Mouse (Mus musculus): ENCODE data around the gene Fbxl21.

Fbxl21 gene

DNA sequence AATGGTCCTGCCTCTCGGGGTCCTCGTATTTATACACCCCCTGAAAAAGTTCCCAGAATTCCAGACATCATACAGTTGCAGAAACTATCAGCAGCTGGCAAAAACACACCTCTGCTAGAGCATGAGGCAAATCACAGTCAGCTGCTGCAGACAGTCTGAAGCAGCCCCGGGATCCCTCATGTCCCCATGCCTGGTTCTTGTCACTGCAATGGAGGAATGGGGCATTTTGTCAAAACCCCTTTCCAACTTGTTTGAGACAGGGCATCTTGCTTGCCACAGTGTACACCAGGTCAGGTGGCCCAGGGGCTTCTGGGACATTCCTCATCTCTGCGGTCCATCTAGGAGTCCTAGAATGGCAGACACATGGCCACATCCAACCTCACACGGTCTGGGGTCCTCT is 12.7 kb downstream of the Fbxl21 start:
- DNase-seq (ENCODE audit: low read depth, low spot score): no peak

DNA sequence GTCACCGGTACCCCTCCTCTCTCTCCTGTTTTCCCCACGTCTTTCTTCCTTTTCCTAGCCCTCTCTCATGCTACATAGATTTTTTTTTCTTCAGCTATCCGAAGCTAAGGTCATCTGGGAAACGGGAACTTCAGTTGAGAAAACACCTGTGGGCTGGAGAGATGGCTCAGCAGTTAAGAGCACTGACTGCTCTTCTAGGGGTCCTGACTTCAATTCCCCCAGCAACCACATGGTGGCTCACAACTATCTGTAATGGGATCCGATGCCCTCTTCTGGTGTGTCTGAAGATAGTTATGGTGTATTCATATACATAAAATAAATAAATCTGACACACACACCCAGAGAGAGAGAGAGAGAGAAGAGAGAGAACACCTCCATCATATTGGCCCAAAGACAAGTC is 13.3 kb downstream of the Fbxl21 start:
- no peak for DNase-seq (ENCODE audit: low read depth, low spot score)

DNA sequence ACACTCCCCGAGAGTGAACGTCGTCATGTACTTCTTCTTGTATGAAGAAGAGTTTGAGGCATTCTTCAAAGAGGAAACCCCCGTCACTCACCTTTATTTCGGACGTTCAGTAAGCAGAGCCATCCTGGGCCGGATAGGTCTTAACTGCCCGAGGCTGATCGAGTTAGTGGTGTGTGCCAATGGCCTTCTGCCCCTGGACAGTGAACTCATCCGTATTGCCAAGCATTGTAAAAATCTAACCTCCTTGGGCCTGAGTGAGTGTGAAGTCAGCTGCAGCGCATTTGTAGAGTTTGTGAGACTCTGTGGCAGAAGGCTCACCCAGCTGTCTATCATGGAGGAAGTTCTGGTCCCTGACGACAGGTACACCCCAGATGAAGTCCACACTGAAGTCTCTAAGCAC is 14.8 kb downstream of the Fbxl21 start:
- no peak for DNase-seq (ENCODE audit: low read depth, low spot score)

DNA sequence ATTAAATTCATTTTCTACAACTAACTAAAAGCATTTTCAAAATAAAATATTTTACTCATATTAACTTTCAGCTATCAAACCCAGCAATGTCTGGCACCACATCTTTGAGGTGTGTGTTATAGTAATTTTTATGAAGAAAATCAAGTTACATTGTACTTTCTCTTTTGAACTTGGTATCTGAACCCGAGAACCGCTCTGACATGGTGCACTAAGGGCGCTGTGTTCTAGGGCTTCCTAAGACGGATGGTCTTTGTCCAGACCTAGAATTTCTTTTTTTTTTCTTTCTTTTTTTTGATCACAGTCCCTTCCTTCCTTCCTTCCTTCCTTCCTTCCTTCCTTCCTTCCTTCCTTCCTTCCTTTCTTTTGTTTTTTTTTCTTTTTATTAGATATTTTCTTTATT is 17.6 kb downstream of the Fbxl21 start:
- DNase-seq (ENCODE audit: low read depth, low spot score): no peak

DNA sequence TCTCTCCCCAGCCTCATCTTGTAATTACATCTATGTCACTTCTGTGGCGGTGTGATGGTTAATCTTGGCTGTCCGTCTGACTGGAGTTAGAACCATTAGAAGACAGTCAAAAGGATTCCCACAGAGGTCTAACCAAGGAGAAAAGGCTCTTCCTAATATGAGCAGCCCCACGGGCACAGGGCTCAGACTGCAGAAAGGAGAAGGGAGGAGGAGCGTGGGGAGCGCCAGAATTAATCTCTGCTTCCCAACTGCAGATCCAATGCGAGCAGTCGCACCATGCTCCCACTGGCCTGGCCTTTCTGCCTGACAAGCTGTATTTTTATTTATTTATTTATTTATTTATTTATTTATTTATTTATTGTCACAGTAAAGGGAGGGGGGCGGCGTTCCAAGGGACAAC is 21.5 kb downstream of the Fbxl21 start:
- no peak for DNase-seq (ENCODE audit: low read depth, low spot score)

DNA sequence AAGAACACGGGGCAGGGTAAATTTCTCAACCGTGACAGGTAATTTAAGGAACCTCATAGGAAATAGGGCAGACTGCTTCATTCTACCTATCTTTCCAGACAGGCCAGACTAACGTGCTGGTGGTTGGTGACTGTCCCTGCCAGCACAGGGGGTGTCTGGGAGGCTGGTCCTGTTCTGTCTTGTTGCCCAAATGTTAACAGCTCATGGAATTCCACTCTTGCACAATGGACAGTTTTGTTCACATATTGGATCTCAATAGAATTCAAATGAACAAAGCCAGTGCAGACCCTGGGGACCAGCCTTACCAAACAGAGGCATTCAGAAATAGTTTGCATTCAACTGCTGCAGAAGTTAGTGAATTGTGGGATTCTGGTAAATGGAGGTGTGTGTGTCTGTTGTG is 22.7 kb downstream of the Fbxl21 start:
- no peak for DNase-seq (ENCODE audit: low read depth, low spot score)

DNA sequence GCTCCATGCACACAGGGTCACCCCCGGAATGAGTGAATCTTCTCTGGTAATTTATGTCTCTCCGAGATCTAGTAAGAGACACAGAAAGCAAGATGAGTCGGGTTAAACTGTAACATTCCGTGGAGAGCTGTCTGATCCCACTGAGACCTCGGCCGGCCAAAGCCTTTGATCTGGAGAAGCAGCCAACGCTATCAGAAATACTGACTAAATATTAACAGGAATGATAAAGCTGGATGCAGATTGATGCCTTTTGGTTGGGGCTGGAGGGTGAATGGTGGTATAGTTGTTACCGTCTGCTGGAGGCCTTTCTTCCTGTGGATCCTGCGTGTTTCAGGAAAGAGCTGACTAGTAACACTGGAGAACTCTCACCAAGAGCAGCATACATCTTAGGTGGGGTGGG is 26.1 kb downstream of the Fbxl21 start, which contains the start of gene Lect2:
TSS of gene Lect2 (minus strand) at position 102 of the 400 bp plus-strand sequence.
- no peak for DNase-seq (ENCODE audit: low read depth, low spot score)

DNA sequence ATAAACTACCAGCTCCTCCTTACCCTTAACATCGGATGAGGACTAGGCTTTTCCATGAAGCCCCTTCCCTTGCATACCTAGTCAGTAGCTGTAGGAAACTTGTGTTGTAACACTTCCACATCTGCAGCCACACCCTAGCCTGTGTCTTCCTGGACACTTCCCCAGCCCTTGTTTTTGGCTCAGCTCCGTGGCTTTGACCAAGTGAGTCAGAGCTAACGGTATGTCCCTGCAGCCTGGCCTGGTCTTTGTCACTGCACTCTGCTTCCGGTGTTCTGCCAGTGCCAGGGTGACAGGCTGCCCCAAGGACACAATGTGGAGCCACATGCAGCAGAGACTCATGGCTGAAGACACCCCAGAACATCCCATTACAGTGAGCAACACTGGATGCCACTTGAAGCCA is 27.1 kb downstream of the Fbxl21 start:
- no peak for DNase-seq (ENCODE audit: low read depth, low spot score)

DNA sequence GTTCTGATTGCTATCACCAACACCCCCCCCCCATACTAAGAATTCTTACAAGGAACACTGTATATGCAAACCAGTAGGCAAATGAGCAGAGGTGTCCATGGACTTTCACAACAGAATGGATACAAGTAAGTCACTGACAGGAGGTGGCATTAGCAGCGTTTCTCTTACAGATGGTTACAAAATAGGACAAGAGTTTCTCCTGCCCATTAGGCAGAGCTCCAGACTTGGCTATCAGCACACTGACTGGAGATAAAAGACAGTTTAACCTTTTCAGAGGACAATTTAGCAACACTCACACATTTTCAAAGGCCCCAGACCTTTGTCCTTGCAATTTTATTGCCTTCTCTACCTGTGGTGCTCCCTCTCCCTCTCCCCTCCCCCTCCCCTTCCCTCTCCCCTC is 28.3 kb downstream of the Fbxl21 start:
- no peak for DNase-seq (ENCODE audit: low read depth, low spot score)

DNA sequence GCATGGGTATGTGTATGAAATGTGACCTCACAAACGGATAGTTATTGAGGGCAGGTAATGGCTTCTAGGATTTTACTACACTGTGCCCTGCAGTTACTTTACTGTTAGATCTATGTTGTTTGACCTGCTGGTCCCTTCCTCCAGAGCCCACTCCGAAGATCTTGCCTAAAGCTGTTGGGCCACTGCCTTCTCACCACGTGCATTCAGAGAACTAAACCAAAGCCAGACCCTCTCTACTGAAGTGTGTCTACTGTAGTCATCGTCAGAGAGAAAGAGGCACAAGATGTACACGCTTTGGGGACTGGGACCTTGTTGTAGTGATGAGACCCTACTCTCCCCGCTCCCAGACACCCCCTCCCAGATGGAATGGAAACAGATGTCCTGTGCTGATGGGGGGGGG is 29.4 kb downstream of the Fbxl21 start:
- DNase-seq (ENCODE audit: low read depth, low spot score): no peak

DNA sequence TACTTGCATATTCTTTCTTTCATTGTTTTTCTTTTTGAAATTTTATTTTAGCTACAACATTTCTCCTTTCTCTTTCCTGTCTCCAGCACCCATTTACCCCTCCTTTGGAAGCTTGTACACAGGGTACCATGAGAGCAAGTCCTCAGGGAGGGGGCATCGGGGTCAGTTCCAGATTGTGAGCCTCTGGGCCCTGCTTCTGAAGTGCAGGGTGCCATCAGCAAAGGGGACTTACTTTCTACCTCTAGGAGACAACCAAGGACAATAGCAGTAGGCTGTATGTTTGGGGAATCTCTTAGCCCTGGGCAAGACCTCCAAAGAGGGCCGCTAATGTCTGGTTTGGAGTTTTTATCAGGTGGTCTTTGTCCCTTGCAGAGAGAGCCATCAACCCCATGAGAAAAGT is 31.7 kb downstream of the Fbxl21 start:
- no peak for DNase-seq (ENCODE audit: low read depth, low spot score)

DNA sequence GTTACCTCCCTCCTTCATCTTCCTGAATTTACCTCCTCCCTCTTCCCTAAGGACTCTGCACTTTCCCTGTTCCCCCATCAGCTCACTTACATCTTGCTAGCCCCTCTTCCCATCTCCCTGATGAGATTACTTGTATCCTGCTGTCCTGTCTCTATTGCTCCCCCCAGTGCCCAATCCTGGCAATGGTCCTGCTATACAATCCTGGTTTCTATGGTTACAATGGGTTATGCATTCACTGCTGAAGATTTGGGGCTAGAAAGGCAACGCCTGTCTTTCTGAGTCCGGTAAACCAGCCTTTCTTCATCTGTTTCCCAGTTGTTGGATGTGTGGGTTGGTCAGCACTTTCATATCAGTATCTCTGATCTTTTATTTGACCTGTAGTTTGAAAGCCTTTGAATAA is 32.1 kb downstream of the Fbxl21 start:
- peak; percentile 61 for DNase-seq (ENCODE audit: low read depth, low spot score)

DNA sequence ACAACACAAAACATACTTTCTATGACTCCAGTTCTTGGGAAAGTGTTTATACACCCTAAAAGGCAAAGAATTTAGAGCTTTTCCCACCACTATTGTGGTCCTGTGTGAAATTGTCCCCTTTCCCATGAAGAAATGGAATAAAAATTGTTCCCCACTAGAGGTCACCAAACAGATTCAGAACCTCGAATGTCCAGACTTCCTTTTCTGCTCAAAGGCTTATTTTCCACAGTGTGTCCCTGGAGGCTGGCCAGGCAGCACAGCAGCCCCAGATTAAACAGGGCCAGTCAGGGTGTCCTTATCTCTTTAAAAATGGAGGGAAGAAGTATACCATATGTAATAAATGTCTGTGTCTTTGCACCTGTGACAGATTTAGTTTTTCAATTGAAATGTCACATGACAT is 33.7 kb downstream of the Fbxl21 start:
- DNase-seq (ENCODE audit: low read depth, low spot score): no peak

DNA sequence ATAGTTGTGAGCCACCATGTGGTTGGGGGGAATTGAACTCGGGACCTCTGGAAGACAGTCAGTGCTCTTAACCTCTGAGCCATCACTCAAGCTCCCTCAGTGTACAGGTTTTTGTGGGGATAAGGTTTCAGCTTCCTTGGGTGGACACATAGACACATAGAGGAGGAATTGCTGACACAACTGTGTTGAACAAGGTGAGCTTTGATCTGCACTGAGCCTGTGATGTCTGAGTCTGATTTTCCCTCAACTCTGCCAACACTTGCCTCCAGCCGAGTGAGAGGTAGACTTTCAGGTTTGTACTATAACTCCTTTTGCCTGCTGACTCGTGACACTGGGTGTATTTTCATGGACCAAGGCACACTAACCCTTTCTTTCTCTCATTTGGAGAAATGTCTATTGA is 34.4 kb downstream of the Fbxl21 start:
- DNase-seq (ENCODE audit: low read depth, low spot score): no peak

DNA sequence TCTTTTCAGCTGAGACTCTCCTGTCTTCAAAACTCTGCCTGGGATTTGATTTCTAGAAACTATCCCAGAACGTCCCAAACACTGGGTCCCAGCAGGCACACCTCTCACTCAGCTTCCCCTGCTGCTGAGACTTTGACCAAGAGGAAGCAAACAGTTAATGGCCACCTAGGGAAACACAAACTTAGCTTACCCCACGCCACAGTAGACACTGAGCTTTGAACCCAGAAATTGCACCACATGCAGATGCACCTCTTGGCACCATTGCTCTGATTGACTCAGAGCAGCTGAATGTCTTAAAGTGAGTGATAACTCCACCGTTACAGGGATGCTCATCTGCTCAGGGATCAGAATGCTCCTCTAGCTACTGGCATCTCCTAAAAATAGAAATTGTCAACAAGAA is 36.5 kb downstream of the Fbxl21 start:
- DNase-seq (ENCODE audit: low read depth, low spot score): no peak

DNA sequence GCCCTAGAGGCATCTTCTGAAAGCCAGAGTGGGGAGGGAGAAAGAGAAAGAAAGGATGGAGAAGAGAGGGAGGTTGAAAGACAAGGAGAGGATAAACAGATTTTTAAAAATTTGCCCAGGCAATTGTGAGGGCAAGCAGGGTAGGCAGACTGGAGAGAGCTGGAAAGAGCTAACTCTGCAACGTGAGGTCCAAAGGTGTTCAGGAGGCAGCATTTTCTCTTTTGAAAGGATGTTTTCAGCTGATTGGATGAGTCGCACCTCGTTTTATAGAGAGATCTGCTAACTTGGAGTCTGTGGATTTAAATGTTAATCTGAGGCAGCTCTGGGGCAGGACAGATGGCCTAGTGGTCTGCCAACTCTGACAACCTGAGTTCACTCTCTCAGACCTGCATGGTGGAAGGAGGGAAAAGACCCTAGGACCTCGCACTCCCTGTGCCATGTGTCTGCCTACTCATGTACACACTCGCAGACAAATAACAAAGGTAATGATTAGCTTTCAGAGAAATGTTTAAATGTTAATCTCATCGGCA is 37.6 kb downstream of the Fbxl21 start:
- DNase-seq (ENCODE audit: low read depth, low spot score): no peak

DNA sequence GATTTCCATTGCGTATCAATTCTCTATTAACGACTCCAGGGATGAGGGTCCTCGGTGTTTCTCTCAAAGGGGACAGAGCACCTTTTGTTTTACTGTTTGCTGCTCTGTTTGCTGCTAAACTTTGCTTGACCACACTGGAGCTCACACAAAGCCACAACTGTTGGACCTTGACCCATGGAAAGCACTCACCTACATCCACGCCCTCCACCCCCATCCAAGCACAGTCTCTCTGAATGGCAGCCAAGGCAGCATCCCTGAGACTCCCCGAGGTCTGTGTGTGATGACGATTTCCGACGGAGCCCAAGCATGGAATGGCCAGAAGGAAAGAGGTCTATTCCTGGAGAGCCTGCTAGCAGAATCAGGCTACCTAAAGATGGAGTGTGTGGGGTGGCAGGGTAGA is 38.9 kb downstream of the Fbxl21 start:
- no peak for DNase-seq (ENCODE audit: low read depth, low spot score)

DNA sequence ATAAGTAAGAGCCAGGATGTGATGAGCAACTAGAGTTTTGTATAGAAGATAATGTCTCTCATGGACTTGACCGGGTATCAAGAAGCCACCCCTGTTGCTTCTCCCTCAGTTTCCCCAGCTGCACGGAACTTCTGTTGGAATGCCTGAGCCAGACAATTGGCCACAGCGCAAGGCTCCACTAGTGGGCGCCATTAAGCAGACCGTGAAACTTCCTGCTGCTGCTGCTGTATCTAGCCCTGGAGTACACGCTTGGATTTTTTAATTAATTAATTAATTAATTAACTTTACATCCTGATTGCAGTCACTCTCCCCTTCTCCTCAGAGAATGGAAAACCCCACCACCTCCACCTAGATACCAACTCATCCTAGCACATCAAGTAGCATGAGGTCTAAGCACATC is 40.8 kb downstream of the Fbxl21 start:
- no peak for DNase-seq (ENCODE audit: low read depth, low spot score)

DNA sequence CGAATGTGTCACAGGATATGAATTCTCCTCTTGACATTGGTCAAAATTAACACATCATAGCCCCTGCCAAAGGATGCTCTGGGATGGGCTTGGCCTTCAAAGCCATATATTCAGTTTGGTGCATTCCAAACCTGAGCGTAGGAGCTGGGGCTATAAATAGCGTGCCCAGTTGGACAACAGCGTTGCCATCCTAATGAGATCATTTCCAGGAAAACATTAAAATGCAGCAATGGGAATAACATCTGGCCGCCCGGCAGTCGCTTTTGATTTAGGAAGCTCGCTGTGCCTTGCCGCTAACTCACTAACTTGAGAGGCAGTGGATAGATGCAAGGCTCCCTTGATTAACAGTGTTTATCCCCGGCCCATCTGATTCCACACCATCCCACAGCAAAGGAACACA is 44.1 kb downstream of the Fbxl21 start:
- no peak for DNase-seq (ENCODE audit: low read depth, low spot score)

DNA sequence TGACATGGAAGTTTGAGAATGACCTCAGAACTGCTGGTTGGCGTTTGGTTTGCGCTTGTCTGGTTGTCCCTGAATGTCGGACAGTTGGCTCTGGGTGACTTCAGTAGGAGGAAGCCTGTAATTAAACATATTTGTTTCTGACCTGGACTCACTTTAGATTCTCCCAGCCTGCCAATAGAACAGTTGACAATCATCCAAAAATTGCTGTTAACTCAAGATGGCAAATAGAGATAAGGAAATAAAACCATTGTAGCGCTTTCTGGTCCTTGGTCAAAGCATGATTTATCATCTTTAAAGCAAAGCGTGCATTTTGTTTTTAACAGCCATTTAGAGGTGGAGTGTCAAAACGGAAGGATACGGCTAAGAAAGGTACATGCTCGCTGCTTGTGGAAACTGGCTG is 49.4 kb downstream of the Fbxl21 start:
- no peak for DNase-seq (ENCODE audit: low read depth, low spot score)

DNA sequence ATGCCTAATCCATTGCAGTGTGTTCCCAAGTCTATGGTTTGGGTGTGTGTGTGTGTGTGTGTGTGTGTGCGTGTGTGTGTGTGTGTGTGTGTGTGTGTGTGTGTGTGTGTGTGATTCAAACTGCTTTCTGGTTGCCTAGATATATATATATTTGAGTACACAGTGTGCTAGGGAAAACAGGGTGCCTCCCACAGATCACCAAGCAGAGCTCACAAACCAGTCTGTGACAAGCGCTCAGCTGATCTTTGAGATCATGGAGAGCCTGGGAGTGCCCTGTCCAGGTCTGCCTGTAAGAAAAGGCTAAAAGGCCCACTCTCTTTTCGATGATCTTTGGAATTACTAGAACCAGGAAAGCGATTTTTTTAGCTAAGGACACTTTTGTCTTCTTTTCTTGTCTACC is 52.8 kb downstream of the Fbxl21 start:
- DNase-seq (ENCODE audit: low read depth, low spot score): no peak

DNA sequence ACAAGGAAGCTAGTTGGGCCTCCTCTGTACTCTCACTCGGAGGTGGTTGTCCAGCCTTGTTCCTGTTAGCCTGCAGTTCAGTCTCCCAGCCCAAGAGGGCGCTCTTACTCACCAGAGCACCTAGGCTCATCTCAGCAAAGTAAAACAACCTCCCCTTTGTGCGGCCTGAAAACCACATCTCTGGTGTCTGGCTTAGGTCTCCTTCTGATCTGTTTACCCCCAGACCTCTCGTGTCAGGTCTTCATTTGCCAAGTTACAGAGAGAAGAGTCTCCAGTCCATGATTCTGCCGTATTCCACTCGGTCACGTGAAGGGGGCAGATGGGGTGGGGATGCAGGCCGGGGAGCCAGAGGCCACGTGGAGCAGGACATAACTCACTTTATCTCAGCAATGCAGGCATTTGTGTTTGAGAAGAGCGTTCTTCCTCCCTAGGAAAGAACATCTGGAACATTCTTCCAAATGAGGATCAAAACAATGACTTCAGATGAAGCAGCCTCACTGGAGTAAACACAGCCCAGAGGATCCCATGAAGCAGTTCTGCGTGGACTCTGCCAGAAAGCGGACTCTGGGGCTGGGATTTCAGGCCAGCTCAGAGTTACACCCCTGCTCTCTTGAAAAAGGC is 53.5 kb downstream of the Fbxl21 start:
- peak; percentile 59 for DNase-seq (ENCODE audit: low read depth, low spot score)

DNA sequence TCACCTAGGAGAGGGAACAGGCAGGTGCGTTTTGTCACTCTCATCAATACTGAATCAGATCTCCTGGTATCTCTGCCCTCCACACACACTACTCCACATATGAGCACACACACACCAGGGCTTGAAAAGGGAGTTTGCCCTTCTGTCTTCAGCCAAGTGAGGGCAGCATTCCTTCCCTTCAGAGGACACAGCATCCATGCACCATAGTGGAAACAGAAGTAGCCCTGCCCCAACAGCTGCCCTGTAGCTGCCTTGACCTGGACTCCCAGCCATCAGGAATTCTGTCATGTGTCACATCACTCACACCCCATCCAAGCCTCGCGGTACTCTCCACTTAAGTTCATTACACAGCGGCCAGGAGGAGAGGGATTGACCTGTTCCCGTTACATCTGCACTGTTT is 55.8 kb downstream of the Fbxl21 start:
- DNase-seq (ENCODE audit: low read depth, low spot score): no peak

DNA sequence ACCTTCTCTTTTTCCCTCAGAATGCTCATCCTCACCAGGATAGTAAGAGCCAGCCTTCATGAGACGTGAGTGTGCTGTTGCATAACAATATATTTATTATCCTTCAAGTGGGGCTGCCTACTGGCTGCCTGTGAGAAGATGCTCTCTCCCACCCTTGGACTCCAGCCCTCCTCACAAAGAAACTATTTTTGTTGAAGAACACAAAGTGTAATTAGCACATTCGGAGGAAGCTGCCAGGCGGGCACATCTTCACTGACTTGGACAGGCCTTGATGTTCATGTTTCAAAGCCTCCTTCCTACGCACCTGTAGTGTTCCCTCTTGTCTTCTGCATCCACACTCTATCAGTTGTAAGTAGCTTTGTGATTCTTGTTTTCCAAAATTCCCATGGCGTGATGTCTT is 58.2 kb downstream of the Fbxl21 start:
- DNase-seq (ENCODE audit: low read depth, low spot score): no peak
